Mouse (Mus musculus) cerebellum, adult 2 months (tissue): ENCODE measurements around the gene Lrrc71. TPM values are rescaled to one million over a fixed set of nuclear protein-coding genes. Genes with fewer than 3 reads are reported as not detected.

Source experiments
- DNase-seq, 2 experiments: peaks; one replicate each; pipeline ENCODE4 v3.0.0; 2021
- H3K27ac ChIP-seq: fragments of 200-500 bp; 2 replicates; pipeline ENCODE4 v1.5.1; 2012; ENCODE audit warnings: low read length, control low read depth, inconsistent platforms; ENCODE audit not compliant: insufficient read depth
- H3K27me3 ChIP-seq: fragments of 200-500 bp; 2 replicates; pipeline ENCODE4 v1.6.1; 2012; ENCODE audit warnings: inconsistent platforms, mild to moderate bottlenecking, low read length, moderate library complexity; ENCODE audit not compliant: control insufficient read depth, insufficient read depth
- H3K4me1 ChIP-seq: fragments of 200-500 bp; 2 replicates; pipeline ENCODE4 v1.6.1; 2011; ENCODE audit warnings: low read length; ENCODE audit not compliant: control insufficient read depth, insufficient read depth
- H3K4me3 ChIP-seq: fragments of 200-500 bp; replicated peaks from 2 replicates; pipeline ENCODE3; 2011; ENCODE audit warnings: mild to moderate bottlenecking, low read depth, low read length, control low read depth; ENCODE audit not compliant: insufficient read depth
- CTCF ChIP-seq: fragments of 200-500 bp; IDR thresholded peaks from 2 replicates; pipeline ENCODE4 v1.5.1; 2011; ENCODE audit warnings: low read depth, mild to moderate bottlenecking, control low read depth, low read length, moderate library complexity, borderline replicate concordance; ENCODE audit not compliant: insufficient read depth
- POLR2A ChIP-seq: fragments of 200-500 bp; IDR thresholded peaks from 2 replicates; pipeline ENCODE4 v1.6.1; 2011; ENCODE audit warnings: low read length, control low read depth, borderline replicate concordance; ENCODE audit not compliant: insufficient read depth
- WGBS: fragments of 180-500 bp; shearing (Covaris S2); methylation state at CpG from one replicate; pipeline ENCODE4 v1.1.7; 2018; 5-methylcytosine and 5-hydroxymethylcytosine counted together
- polyA plus RNA-seq: library from polyadenylated mRNA; depleted of rRNA; stranded (reverse); fragments of >200 nt; gene quantifications from 2 replicates; pipeline ENCODE4 v1.2.3, GENCODE M21; 2012; rRNA removed

Gene Lrrc71
- polyA plus RNA-seq, result 0.47 and 0.70 TPM in 2 replicates

DNA sequence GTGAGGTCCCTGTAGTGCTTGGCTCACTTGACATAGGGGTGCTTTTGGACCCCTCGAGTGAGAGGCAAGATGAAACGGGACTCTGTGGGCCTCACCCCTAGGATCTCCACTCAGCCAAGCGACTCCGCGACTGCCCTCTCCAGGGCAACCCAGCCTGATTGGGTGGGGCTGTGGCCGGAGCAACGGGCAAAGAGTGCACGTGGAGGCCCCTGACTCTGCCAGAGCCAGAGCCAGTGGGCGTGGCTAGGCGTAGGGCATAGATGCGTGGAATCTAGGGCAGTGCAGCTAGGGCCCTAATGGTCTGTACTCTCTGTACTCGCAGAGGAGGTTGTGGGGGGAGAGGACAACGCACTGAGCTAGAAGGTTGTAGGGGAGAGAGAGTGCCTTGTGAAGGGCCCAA, at the start of gene Lrrc71:
Gene Lrrc71, minus strand, starts transcription at position 195 of the 400 bp plus-strand sequence.
- Histone ChIP-seq H3K4me1 (no peaks in the 10 kb centered on the region), H3K4me3 (no peak within 1 kb of the TSS), H3K27ac (no peak within 1 kb of the TSS), H3K27me3 (no peaks in the 10 kb centered on the region)
- no peak for DNase-seq
- 18% methylated on average over 13 of the region's 13 CpGs for WGBS
- TF ChIP-seq CTCF, result no peak
- TF ChIP-seq POLR2A, result no peak

DNA sequence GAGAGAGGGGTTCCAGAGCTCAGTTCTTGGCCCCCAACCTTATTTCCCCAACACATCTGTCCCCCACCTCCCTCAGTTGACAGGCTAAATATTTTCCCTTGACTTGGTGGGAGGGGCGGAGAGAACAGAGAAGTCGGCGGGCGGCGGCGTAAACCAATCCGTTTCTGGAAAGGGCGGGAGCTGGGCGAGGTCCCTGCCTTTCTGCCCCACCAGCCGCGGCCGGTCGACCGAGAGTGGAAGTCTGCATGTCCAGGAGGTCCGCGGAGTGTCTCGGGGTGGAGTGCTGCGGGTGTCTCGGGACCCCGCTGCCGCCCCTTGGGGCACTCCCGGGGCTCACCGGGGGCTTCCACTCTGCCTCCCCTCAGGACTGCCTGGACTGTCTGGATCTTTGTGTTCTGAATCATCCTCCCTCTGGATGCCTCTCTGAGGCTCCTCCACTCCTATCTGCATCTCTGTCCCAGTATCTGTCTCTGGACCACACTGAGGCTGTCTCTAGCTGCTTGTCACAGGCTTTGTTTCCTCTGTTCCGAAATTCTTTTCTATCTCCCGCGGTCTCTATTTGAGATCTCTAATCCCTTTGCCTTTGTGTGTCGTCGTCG, 48.4 kb upstream of the Lrrc71 start, which contains the start of gene Insrr:
Gene Insrr, plus strand, starts transcription at position 216 of the 599 bp plus-strand sequence.
- no peak within 1 kb of the TSS for H3K27ac ChIP-seq
- 4% methylated on average over 29 of the region's 29 CpGs for WGBS
- no peak for DNase-seq
- peak within 1 kb of the TSS; percentile 6 for H3K4me3 ChIP-seq
- TF ChIP-seq CTCF, result no peak
- TF ChIP-seq POLR2A, result no peak
- H3K27me3 ChIP-seq, result peaks cover 6% of the 10 kb centered on the region; the same call in 1 of the 2 replicates
- H3K4me1 ChIP-seq, result peaks cover 5% of the 10 kb centered on the region; the same call in 1 of the 2 replicates

DNA sequence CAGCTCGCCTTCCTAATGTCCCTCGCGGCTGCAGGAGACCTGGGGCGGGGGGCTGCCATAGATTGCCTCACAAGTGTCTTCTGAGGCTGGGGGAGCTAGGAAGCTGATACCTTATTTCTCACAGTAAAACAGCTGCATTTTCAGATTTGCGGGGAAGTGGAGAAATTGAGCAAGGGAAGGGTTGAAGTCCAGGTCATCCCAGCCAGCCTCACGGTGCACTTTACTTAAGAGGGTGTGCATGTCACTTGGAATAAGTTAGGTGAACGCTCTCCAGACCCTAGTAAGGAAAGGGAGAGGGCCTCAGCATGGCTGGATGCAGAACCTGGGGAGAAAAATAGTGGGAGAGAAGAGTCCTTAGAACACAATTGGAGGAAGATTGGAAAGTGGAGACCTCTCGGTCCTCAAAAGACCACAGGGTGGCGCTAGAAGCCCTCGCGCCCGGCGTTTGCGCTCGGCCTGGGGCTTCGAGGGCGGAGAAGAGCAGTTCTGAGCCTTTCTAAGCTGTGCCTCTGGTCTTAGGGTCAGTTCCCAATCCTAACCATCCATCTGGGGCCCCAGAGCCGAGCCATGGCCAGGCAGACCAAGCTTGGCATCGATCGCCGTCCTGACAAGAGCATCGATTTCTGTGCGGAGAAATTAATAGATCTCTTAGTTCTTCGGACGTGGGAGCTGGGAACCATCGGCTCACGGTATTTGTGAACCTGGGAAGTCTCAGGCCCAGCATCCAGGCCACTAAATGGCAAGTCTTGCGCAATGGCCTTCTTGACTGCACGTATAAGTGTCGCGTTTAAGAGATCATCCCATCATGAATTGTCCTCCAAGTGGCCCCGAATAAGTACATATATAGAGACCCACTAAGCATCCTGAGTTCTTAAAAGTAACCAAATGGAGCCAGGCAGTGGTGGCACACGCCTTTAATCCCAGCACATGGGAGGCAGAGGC, 47.2 kb upstream of the Lrrc71 start:
- H3K4me1 ChIP-seq, result no peaks in the 10 kb centered on the region
- no peak overlapping the region for H3K27ac ChIP-seq
- DNase-seq, result peak; percentile 32 to 41
- 15% methylated on average over 33 of the region's 33 CpGs for WGBS
- peak overlapping the region; percentile 6 for H3K4me3 ChIP-seq
- peak; percentile 64 for TF ChIP-seq CTCF
- no peak for TF ChIP-seq POLR2A
- H3K27me3 ChIP-seq, result peaks cover 6% of the 10 kb centered on the region; the same call in 1 of the 2 replicates

DNA sequence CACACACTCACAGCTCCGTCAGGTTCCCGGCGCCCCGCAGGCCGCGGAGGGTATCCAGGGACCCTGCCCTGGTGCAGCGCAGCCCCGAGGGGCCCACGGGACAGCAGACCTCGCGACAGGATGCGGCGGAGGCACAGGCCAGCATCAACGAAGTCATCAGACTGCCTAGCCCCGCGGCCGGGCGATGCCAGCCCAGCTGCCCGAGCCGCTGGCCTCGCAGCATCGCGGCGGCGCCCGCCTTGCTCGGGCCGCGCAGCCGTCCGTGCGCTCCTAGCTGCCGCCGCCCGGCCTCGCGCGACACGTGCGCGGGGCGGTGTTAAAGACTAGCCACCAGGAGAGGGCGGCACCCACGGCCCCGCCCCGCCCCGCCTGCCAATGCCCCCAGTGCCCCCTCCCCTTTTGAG, 46.5 kb upstream of the Lrrc71 start, which contains the start of gene Ntrk1:
Gene Ntrk1, minus strand, starts transcription at position 241 of the 404 bp plus-strand sequence.
- H3K27me3 ChIP-seq, result peaks cover 6% of the 10 kb centered on the region; the same call in 1 of the 2 replicates
- no peaks in the 10 kb centered on the region for H3K4me1 ChIP-seq
- 2% methylated on average over 46 of the region's 47 CpGs for whole genome bisulfite sequencing
- H3K27ac ChIP-seq, result no peak within 1 kb of the TSS
- TF ChIP-seq CTCF, result no peak
- peak within 1 kb of the TSS; percentile 6 for H3K4me3 ChIP-seq
- DNase-seq, result no peak

DNA sequence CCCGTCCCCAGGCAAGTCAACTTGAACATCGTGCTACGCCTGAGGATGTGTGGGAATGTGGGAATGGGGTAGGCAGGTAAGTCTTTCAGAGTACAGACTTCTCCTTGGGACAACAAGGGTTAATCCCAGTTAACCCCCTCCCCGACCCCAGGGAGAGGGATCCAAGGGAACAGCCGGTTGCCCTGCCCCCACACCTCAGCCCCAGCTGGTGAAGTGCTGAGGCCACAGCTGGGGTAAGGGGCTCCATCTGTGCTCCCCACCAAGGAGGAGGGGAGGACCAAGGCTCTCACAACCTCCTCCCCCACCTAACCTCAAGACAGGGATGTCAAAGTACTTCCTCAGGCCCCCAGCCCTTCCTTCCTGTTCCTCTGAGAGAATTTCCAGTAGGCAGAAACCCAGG, 41.3 kb upstream of the Lrrc71 start:
- TF ChIP-seq CTCF, result no peak
- no peak for TF ChIP-seq POLR2A
- Histone ChIP-seq H3K4me1 (no peaks in the 10 kb centered on the region), H3K4me3 (no peak overlapping the region), H3K27me3 (peaks cover 2% of the 10 kb centered on the region; the same call in 1 of the 2 replicates), H3K27ac (no peak overlapping the region)
- 40% methylated on average over 5 of the region's 5 CpGs for WGBS
- DNase-seq, result no peak

DNA sequence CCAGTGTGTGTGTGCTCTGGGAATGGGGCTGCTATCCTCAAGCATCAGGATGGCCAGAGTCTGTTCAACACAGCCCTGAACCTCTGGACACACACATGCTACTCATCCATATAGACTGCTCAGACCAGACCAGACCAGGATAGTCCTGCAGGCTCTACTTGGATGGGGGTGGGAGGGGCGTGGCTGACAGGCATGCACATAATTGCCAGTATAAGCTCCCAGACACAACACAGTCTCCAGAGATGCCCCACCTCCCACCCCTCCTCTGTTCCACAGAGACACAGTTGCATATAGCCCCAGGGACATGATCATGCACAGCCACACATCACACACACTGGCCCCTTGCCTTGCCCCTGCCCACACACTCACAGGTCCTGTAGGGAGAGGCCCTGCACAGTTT, 40.8 kb upstream of the Lrrc71 start:
- no peaks in the 10 kb centered on the region; the same call in 1 of the 2 replicates for H3K27me3 ChIP-seq
- TF ChIP-seq CTCF, result no peak
- WGBS, result 65% methylated on average over 1 of the region's 1 CpGs
- no peak overlapping the region for H3K27ac ChIP-seq
- DNase-seq, result no peak
- H3K4me1 ChIP-seq, result no peaks in the 10 kb centered on the region
- no peak overlapping the region for H3K4me3 ChIP-seq

DNA sequence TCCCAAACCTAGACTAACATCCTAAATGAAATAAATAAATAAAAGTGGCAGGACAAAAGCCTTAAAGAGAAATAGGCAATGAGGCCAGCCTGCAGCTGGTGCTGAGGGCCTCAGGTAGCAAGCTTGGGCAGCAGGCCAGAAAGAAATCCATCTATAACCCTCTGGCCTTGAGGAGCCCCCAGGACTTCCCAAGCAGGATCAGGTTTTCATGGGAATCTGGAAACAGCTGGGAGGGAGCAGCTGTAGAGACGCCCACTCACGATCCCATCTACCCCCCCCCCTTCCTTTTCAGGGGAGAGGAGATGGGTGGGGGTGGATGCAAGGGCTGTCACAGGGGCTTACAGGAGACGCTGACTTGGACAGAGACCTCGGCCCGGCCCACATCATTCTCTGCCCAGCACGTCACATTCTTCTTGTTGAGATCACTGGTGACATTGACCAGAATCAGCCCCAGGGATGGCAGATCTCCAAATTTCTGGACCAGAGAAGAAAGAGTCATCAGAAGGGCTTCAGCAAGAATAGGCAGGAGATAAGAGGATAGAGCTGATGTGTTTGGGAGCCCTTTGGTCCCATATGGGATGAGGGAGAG, 37.3 kb upstream of the Lrrc71 start:
- 25% methylated on average over 6 of the region's 6 CpGs for WGBS
- no peaks in the 10 kb centered on the region for H3K27me3 ChIP-seq
- no peaks in the 10 kb centered on the region for H3K4me1 ChIP-seq
- TF ChIP-seq POLR2A (no peak), CTCF (no peak)
- no peak overlapping the region for H3K27ac ChIP-seq
- DNase-seq, result no peak
- H3K4me3 ChIP-seq, result no peak overlapping the region

DNA sequence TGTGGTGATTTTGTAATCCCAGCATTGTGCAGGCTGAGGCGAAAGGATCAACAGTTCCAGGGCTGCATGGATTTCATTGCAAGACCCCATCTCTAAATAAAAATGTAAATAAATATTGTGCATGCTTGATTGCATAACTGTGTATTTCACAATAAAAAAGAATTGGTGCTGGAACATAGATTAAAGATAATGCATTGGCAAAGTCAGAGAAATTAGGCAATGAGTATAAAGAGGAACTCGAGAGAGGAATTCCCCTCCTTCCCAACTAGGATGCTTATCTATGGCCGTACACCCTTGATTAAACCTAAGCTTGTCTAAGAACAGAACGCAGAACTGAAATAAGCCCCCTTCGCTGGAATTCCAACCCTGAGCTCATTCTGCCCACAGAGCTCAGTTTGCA, 36.7 kb upstream of the Lrrc71 start:
- 93% methylated on average over 5 of the region's 5 CpGs for WGBS
- no peaks in the 10 kb centered on the region for H3K4me1 ChIP-seq
- no peak overlapping the region for H3K27ac ChIP-seq
- no peak overlapping the region for H3K4me3 ChIP-seq
- no peak for DNase-seq
- TF ChIP-seq CTCF (no peak), POLR2A (no peak)
- no peaks in the 10 kb centered on the region for H3K27me3 ChIP-seq
